Mouse (Mus musculus): ENCODE measurements around the gene Dchs2.

DNA sequence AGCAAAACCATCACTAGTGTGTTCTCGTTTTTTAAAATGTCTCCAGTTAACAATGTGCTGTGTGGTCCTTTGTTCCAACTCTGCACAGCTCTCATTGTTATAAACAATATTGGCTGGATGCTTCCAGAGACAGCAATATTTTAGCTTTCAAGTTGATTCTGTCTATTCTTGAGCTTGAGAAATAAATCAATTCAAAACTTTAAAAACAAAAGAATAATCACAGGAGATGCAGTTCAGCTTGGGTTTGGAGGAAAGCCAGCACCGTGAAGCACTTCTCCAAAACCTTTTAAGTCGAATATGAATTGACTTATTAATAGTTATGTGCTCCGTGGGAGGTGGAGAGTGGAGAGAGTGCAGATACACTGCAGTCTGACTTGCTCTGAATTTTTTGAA lies 20.3 kb downstream of the Dchs2 start:
- TF ChIP-seq CTCF (IDR thresholded peaks at IDR 0.05; ENCODE audit: extremely low read depth, insufficient read depth, insufficient read length, insufficient replicate concordance) (no peak), POLR2A (IDR thresholded peaks at IDR 0.05; ENCODE audit: low read depth, low read length) (no peak)

All from spleen, adult 2 months (tissue).